Mouse (Mus musculus) testis, adult 2 months (tissue): ENCODE data around the gene Arvcf.
A peak's percentile ranks its signal among the peaks of the same experiment; 100 is the strongest.

Source experiments
- CTCF ChIP-seq: fragments of 200-500 bp; IDR thresholded peaks from 2 replicates; pipeline ENCODE4 v1.5.1; 2012; ENCODE audit warnings: low read depth, mild to moderate bottlenecking, inconsistent platforms, low read length, moderate library complexity; ENCODE audit not compliant: control insufficient read depth, insufficient read depth, insufficient replicate concordance
- POLR2A ChIP-seq: fragments of 200-500 bp; IDR thresholded peaks from 2 replicates; pipeline ENCODE4 v1.6.1; 2012; ENCODE audit warnings: low read depth, mild to moderate bottlenecking, inconsistent platforms, low read length, moderate library complexity; ENCODE audit not compliant: control insufficient read depth

GRCm38 (mm10) chr16:18406293-18406692 lies 58.3 kb downstream of the Arvcf start:
- peak; percentile 66; the same call in 1 of the 2 replicates for TF ChIP-seq CTCF
- TF ChIP-seq POLR2A: no peak
